Mouse (Mus musculus) heart, embryonic 16.5 days (tissue): Measurements from ENCODE around the gene Ankrd27. TPM values are rescaled to one million over a fixed set of nuclear protein-coding genes. Genes with fewer than 3 reads are reported as not detected.

Experiments used
- ATAC-seq: fragments of 200-750 bp; cut with Nextera tagmentation; replicated peaks from 2 replicates; pipeline ENCODE4 v1.8.0; 2017; ENCODE audit warnings: moderate number of reproducible peaks; ENCODE audit not compliant: insufficient read depth, low FRiP score; ENCODE audit errors: extremely low read depth
- H3K27ac ChIP-seq: fragments of 300-500 bp; sonication (generic); 2 replicates; pipeline ENCODE4 v1.5.1; 2014; ENCODE audit warnings: mild to moderate bottlenecking, low read length, control low read depth, moderate library complexity
- H3K27me3 ChIP-seq: fragments of 300-500 bp; sonication (generic); 2 replicates; pipeline ENCODE4 v1.6.1; 2014; ENCODE audit warnings: low read length, mixed read lengths; ENCODE audit not compliant: control insufficient read depth, insufficient read depth
- H3K36me3 ChIP-seq: fragments of 300-500 bp; sonication (generic); 2 replicates; pipeline ENCODE4 v1.6.1; 2014; ENCODE audit not compliant: control insufficient read depth, insufficient read depth
- H3K4me1 ChIP-seq: fragments of 300-500 bp; sonication (generic); 2 replicates; pipeline ENCODE4 v1.6.1; 2014; ENCODE audit warnings: low read length, mixed read lengths; ENCODE audit not compliant: control insufficient read depth, insufficient read depth
- H3K4me2 ChIP-seq: fragments of 300-500 bp; sonication (generic); 2 replicates; pipeline ENCODE4 v1.6.1; 2014; ENCODE audit warnings: low read depth, mild to moderate bottlenecking, control low read depth, low read length
- H3K4me3 ChIP-seq: fragments of 300-500 bp; sonication (generic); 2 replicates; pipeline ENCODE4 v1.5.1; 2014; ENCODE audit warnings: mild to moderate bottlenecking, control low read depth, low read length
- H3K9ac ChIP-seq: fragments of 300-500 bp; sonication (generic); 2 replicates; pipeline ENCODE4 v1.6.1; 2014; ENCODE audit warnings: low read length, control low read depth
- H3K9me3 ChIP-seq: fragments of 300-500 bp; sonication (generic); replicated peaks from 2 replicates; pipeline ENCODE4 v1.6.1; 2016; ENCODE audit warnings: low read length; ENCODE audit not compliant: control insufficient read depth
- WGBS: fragments of 180-500 bp; shearing (Covaris S2); extraction: QIAGEN DNeasy Blood & Tissue Kit; methylation state at CpG from one replicate; pipeline ENCODE4 v1.1.7; 2014; 5-methylcytosine and 5-hydroxymethylcytosine counted together
- polyA plus RNA-seq: library from polyadenylated mRNA; unstranded; fragments of >200 nt; fragmentation: Nextera tagmentation; extraction: Ambion mirVana; gene quantifications from 2 replicates; pipeline ENCODE4 v1.2.1, GENCODE M21; 2015

The Ankrd27 gene
- polyA plus RNA-seq, 1 experiment from 2014 or later: 20.4 TPM

- H3K9me3 ChIP-seq: no peaks in the 10 kb centered on the region
- 95% methylated on average over 10 of the region's 10 CpGs for WGBS
These were observed 23.2 kb downstream of the Ankrd27 start for GRCm38 (mm10) chr7:35609245-35609644.

GRCm38 (mm10) chr7:35617513-35617912 is 31.5 kb downstream of the Ankrd27 start:
- no peaks in the 10 kb centered on the region for H3K9me3 ChIP-seq
- H3K27me3 ChIP-seq: no peaks in the 10 kb centered on the region
- no peak overlapping the region for H3K4me3 ChIP-seq
- peaks cover 49% of the 10 kb centered on the region for H3K36me3 ChIP-seq
- H3K27ac ChIP-seq: no peak overlapping the region
- no peaks in the 10 kb centered on the region for H3K4me1 ChIP-seq
- H3K9ac ChIP-seq: no peak overlapping the region
- 81% methylated on average over 4 of the region's 4 CpGs for WGBS
- no peak for ATAC-seq
- H3K4me2 ChIP-seq: no peak overlapping the region

More at GRCm38 (mm10) chr7:35609245-35609644, 23.2 kb downstream of the Ankrd27 start:
- Histone ChIP-seq H3K4me2 (no peak overlapping the region), H3K36me3 (peaks cover 47% of the 10 kb centered on the region), H3K4me1 (no peaks in the 10 kb centered on the region), H3K9ac (no peak overlapping the region), H3K27me3 (no peaks in the 10 kb centered on the region), H3K4me3 (no peak overlapping the region), H3K27ac (no peak overlapping the region)
- no peak for ATAC-seq

GRCm38 (mm10) chr7:35622626-35623025 is 36.6 kb downstream of the Ankrd27 start:
- H3K9ac ChIP-seq: no peak overlapping the region
- ATAC-seq: no peak
- H3K4me2 ChIP-seq: no peak overlapping the region
- H3K4me1 ChIP-seq: no peaks in the 10 kb centered on the region
- WGBS: 88% methylated on average over 10 of the region's 10 CpGs
- H3K9me3 ChIP-seq: no peaks in the 10 kb centered on the region
- peaks cover 49% of the 10 kb centered on the region for H3K36me3 ChIP-seq
- H3K27ac ChIP-seq: no peak overlapping the region
- H3K27me3 ChIP-seq: no peaks in the 10 kb centered on the region
- no peak overlapping the region for H3K4me3 ChIP-seq

DNA sequence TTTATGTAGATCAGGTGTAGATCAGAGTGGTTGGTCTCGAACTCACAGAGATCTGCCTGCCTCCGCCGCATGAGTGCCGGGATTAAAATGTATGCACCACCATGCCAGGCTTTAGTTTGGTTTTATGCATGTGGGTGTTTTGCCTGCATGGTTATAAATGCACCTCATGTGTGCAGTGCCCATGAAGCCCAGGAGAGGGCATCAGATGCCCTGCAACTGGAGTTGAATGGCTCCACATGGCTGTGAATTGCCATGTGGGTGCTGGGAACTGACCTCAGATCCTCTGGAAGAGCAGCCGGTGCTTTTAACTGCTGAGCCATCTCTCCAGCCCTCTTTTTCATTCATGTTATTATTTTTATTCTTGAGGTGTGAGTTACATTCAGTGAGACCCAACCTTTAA is 40.0 kb downstream of the Ankrd27 start:
- Histone ChIP-seq H3K27me3 (no peaks in the 10 kb centered on the region), H3K4me2 (no peak overlapping the region), H3K36me3 (peaks cover 45% of the 10 kb centered on the region), H3K4me3 (no peak overlapping the region), H3K27ac (no peak overlapping the region), H3K4me1 (no peaks in the 10 kb centered on the region), H3K9ac (no peak overlapping the region), H3K9me3 (no peaks in the 10 kb centered on the region)
- WGBS: 97% methylated on average over 5 of the region's 5 CpGs
- ATAC-seq: no peak

DNA sequence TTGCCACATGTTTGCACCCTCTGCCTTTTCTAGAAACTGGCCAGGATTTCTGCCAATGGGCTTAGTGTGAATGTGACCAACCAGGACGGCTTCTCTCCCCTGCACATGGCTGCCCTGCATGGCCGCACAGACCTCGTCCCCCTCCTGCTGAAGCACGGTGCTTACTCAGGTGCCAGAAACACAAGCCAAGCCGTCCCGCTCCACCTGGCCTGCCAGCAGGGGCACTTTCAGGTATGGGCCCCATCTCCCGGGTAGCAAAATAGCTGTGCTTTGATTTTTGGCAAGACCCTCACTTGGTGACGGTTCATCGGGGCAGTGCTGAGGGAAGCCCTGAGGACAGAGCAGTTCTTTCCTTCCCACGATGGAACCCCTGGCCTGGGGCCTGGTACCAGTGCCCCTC is 41.3 kb downstream of the Ankrd27 start:
- Histone ChIP-seq H3K4me1 (no peaks in the 10 kb centered on the region), H3K4me3 (no peak overlapping the region), H3K4me2 (no peak overlapping the region), H3K36me3 (peaks cover 47% of the 10 kb centered on the region), H3K27ac (no peak overlapping the region), H3K9me3 (no peaks in the 10 kb centered on the region), H3K27me3 (no peaks in the 10 kb centered on the region), H3K9ac (no peak overlapping the region)
- ATAC-seq: no peak
- WGBS: 92% methylated on average over 10 of the region's 10 CpGs

- H3K4me1 ChIP-seq: no peaks in the 10 kb centered on the region
- no peak overlapping the region for H3K9ac ChIP-seq
- ATAC-seq: no peak
- peaks cover 49% of the 10 kb centered on the region for H3K36me3 ChIP-seq
- H3K27ac ChIP-seq: no peak overlapping the region
- H3K4me3 ChIP-seq: no peak overlapping the region
- WGBS: 75% methylated on average over 5 of the region's 5 CpGs
- H3K9me3 ChIP-seq: no peaks in the 10 kb centered on the region
- no peak overlapping the region for H3K4me2 ChIP-seq
- no peaks in the 10 kb centered on the region for H3K27me3 ChIP-seq
These were observed 42.5 kb downstream of the Ankrd27 start for GRCm38 (mm10) chr7:35628496-35628895.

- Histone ChIP-seq H3K9me3 (no peaks in the 10 kb centered on the region), H3K27me3 (no peaks in the 10 kb centered on the region), H3K4me3 (no peak overlapping the region), H3K9ac (no peak overlapping the region), H3K27ac (no peak overlapping the region), H3K4me2 (no peak overlapping the region), H3K36me3 (peaks cover 45% of the 10 kb centered on the region), H3K4me1 (no peaks in the 10 kb centered on the region)
- 52% methylated on average over 6 of the region's 6 CpGs for WGBS
- no peak for ATAC-seq
These were observed 50.2 kb downstream of the Ankrd27 start for GRCm38 (mm10) chr7:35636229-35636628.

DNA sequence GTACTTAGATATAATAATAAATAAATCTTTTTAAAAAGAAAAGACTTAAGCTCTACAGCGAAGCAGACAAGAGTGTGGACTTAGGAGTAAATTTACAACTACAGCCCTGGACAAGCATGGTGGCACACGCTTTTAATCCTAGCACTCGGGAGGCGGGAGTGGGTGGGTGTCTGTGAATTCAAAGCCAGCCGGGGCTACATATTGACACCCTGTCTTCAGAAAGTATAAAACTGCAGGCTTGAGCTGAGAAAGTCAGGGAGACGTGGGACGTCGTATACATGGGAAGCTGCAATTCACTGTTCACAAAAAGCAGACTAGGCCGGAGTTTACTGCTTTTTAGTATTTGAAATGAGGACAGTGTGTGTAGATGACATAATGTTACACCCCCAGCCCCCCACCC is 50.8 kb downstream of the Ankrd27 start:
- Histone ChIP-seq H3K27ac (no peak overlapping the region), H3K27me3 (no peaks in the 10 kb centered on the region), H3K9me3 (no peaks in the 10 kb centered on the region), H3K4me2 (no peak overlapping the region), H3K4me3 (no peak overlapping the region), H3K4me1 (no peaks in the 10 kb centered on the region), H3K36me3 (peaks cover 45% of the 10 kb centered on the region), H3K9ac (no peak overlapping the region)
- 91% methylated on average over 9 of the region's 9 CpGs for WGBS
- no peak for ATAC-seq

- ATAC-seq: no peak
- Histone ChIP-seq H3K27me3 (no peaks in the 10 kb centered on the region), H3K9ac (no peak overlapping the region), H3K4me1 (no peaks in the 10 kb centered on the region), H3K4me2 (no peak overlapping the region), H3K4me3 (no peak overlapping the region), H3K9me3 (no peaks in the 10 kb centered on the region), H3K27ac (no peak overlapping the region), H3K36me3 (peaks cover 58% of the 10 kb centered on the region)
- WGBS: 45% methylated on average over 6 of the region's 6 CpGs
These were observed 54.0 kb downstream of the Ankrd27 start for GRCm38 (mm10) chr7:35640072-35640471.
